Mouse (Mus musculus) large intestine, adult 2 months (tissue): ENCODE results near the gene Cmip. TPM values are rescaled to one million over a fixed set of nuclear protein-coding genes. Genes with fewer than 3 reads are reported as not detected.

Source experiments
- DNase-seq: peaks from one replicate; pipeline ENCODE4 v3.0.0-alpha.2; 2012; ENCODE audit warnings: low read depth, low spot score
- WGBS: fragments of 180-500 bp; shearing (Covaris S2); methylation state at CpG from one replicate; pipeline ENCODE4 v1.1.7; 2018; 5-methylcytosine and 5-hydroxymethylcytosine counted together
- polyA plus RNA-seq: library from polyadenylated mRNA; depleted of rRNA; stranded (reverse); fragments of >200 nt; gene quantifications from 2 replicates; pipeline ENCODE4 v1.2.3, GENCODE M21; 2012

Gene Cmip
- polyA plus RNA-seq, 1 experiment, result 54.0 TPM

DNA sequence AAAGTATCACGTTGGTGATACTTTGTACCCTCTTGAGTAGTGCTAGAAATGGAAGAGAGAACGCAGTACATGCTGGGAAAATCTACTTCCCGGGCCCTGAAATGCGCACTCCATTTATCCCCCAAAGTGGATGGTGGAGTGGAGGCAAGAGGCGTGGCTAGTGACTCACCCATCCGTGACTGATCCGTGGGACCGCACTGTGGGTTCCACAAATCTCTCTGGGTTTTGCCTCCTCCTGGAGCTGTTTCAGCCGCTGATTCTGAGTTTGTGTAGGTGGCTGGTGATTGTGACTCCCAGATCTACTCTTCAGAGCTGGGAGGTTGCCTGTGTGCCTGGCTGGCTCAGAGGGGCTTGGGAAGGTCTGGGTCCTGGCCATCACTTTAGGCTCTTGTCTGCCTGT is 32.2 kb downstream of the Cmip start:
- 65% methylated on average over 9 of the region's 9 CpGs for WGBS
- no peak for DNase-seq

DNA sequence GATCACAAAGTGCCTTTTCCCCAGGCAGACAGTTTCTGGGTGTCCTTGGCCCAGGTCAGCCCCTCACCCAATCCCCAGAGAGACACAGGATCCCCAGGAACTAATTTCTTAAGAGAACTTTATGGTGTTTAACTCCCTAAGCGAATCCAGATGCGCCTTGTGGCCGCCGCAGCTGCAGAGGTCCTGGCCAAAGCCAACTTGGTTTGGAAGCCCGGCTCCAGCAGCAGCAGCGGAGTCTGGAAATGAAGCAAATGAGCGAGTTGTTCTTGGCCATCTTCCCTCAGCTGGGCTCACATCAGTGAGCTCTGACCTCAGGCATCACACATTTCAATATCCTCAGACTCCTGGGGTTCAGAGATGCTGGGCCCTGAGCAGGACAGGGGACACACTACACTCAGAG is 33.6 kb downstream of the Cmip start:
- no peak for DNase-seq
- WGBS, result 70% methylated on average over 7 of the region's 7 CpGs

DNA sequence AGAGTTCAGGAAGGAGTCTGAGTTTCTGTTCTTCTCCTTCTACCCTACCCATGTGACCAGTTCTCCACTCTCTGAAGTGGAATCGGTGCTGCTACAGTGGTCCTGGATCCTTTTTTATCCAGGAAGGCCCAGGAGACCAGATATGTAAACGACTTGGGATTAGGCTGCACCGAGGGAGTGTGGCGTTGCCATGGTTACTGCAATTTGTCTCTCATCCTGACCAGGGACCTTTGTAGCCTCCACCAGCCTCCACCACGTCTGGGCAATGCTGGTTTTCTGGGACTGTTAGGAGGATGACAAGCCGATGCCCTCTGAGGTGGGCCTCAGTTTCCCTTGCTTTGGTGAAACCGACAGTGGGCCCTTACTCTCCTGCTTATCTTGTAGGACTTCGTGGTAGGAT is 35.4 kb downstream of the Cmip start:
- 59% methylated on average over 8 of the region's 8 CpGs for WGBS
- no peak for DNase-seq

DNA sequence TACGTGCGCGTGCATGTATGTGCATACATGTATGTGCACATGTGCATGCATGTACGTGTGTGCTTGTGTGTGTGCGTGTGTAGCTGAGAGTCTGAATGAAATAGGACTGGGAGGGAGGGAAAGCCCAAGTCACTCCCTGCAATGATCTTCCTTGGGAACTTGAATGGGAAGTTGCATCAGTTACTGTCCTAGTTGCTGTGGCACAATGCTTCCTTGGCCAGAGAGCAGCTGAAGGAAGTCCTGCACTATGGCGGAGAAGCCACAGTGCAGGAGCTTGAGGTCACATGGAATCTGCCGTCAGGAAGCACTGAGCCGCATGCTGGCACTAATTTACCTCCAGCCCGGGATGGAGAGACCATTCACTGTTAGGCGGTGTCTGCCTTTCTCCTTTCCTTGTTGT is 37.9 kb downstream of the Cmip start:
- no peak for DNase-seq
- 75% methylated on average over 10 of the region's 10 CpGs for WGBS

- 36% methylated on average over 12 of the region's 12 CpGs for WGBS
- DNase-seq, result no peak
Observed at GRCm38 (mm10) chr8:117297913-117298518, 41.2 kb downstream of the Cmip start.

GRCm38 (mm10) chr8:117299204-117299603 is 42.3 kb downstream of the Cmip start:
- peak; percentile 89 for DNase-seq
- 30% methylated on average over 10 of the region's 10 CpGs for WGBS

DNA sequence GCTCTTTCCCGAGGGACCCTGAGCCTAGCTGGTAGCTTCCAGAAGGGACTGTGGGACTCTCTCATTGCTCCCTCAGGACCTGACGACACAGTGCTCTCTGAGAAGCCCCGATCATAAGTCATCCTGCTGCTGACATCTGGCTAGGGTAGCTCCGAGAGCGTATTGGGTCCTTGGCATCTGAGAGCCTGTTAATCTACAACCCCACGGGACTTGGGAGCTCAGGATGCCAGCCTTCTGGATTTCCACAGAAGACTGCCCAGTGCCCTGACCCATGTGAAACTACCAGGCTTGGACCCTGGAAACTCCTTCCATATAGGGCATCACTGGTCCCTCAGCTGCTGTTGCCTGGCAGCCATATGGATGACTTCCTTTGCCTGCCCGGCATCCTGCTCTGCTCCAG is 43.3 kb downstream of the Cmip start:
- DNase-seq, result no peak
- WGBS, result 68% methylated on average over 7 of the region's 7 CpGs

DNA sequence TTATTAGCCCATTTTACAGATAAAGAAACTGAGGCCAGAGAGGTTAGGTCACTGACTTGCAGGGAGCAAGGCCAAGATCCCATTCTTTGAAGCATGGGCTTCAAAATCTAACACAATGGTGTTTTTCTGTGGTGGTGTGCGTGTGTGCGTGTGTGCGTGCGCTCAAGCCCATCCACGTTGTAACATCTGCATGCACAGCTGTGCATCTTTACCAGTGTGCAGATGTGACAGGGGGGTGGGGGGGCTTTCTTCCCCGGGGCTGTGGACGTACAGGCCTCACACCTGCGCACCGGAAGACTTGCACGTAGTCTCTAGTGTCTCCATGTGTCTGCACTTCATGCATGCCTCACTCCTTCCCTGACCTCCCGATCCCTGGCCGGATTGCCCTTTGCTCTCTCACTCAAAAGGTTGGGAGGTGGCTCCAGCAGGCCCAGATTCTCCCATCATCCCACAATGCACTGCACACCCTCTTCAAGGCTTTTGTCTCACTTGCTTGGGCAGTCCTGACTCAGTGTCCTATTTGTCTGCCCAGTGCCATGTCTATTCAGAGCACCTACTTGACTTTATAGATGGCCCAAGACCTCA is 44.7 kb downstream of the Cmip start:
- 83% methylated on average over 12 of the region's 12 CpGs for WGBS
- DNase-seq, result no peak

GRCm38 (mm10) chr8:117302072-117302471 is 45.2 kb downstream of the Cmip start:
- no peak for DNase-seq
- 87% methylated on average over 11 of the region's 11 CpGs for WGBS

GRCm38 (mm10) chr8:117303666-117304065 is 46.8 kb downstream of the Cmip start:
- WGBS, result 35% methylated on average over 9 of the region's 9 CpGs
- DNase-seq, result no peak

DNA sequence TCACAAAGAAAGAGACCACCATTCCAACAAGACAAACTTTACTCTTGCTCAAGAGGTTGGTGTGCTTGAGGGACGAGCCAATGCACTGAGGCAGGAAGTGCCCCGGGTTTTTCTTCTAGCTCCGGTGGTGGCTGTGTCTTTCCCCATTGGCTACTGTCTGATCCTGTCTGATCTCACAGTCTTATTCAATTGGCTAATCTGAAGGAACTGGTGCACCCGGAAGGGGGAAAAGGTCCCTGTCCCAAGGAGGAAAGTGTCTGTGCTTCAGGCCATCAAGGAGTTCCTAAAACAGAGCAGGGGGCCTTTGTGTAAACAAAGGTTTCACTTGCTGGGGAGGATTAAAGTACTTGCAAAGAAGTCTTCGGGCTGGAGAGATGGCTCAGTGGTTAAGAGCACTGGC is 48.5 kb downstream of the Cmip start:
- WGBS, result 47% methylated on average over 5 of the region's 5 CpGs
- no peak for DNase-seq

DNA sequence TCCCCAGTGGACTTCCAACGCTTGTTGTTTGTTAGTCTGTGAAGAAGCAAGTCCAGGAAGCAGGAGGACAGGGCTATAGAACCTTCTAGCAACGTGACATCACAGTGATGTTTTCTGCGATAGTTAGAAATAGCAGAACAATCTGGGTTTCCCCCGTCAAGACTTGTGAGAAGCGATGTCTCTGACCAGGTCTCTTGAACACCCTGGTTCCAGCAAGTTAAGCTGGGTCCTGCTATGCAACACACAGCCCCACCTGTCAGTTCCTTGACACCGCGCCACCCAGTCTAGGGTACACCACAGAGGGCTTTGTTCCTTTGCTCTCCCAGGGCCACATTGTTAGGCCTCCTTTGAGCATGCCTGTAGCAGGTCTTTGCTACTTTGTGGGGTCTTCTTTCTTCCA is 49.9 kb downstream of the Cmip start:
- no peak for DNase-seq
- 81% methylated on average over 7 of the region's 7 CpGs for WGBS

DNA sequence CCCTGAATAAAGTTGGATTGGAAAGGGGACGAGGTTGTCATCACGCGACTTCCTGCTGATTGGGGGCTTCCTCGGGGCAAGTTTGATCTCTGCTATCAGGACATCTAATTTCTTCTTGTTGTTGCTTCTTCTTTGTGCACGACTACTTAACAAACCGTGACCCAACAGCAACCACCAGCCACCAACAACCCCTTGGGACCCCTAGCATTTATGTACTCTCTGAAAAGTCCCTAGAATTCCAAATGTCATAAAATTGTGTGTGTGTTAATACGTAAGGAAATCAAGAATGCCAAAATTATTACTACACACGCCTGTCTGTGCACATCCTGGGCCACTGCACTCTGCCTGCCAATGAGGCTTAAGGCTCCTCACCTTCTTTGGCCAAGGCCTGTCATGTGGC is 50.4 kb downstream of the Cmip start:
- 83% methylated on average over 8 of the region's 8 CpGs for WGBS
- no peak for DNase-seq

- no peak for DNase-seq
- 32% methylated on average over 13 of the region's 13 CpGs for WGBS
Observed at GRCm38 (mm10) chr8:117308303-117309095, 51.6 kb downstream of the Cmip start.

GRCm38 (mm10) chr8:117309653-117310274 is 52.9 kb downstream of the Cmip start:
- 76% methylated on average over 12 of the region's 12 CpGs for WGBS
- DNase-seq, result no peak

DNA sequence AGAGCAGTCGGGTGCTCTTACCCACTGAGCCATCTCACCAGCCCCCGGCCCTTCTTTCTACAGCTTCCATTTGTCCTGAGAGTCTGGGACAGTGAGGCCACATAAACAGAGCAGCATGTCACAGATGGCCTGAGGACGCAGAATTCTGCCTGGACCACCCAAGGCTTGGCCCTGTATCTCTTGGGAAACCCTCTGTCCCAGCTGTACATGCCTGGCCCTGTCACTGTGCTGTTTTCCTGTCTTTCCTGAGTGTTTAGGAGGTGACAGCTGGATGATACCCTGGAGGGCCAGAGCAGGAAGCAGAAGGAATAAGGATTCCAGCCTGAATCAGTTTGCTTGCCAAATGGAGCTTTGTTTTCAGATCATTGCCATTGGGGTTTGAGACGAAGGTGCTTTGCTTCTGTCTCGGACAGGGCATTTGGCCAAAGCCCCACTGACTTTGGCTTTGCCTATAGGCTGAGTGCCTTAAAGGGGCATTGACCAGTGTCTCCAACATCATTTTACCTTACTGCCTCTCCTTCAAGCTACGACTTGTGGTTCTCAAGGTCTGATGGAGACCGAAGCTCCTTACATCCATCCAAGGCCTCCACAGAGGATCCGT is 54.2 kb downstream of the Cmip start:
- 73% methylated on average over 8 of the region's 8 CpGs for WGBS
- DNase-seq, result no peak

DNA sequence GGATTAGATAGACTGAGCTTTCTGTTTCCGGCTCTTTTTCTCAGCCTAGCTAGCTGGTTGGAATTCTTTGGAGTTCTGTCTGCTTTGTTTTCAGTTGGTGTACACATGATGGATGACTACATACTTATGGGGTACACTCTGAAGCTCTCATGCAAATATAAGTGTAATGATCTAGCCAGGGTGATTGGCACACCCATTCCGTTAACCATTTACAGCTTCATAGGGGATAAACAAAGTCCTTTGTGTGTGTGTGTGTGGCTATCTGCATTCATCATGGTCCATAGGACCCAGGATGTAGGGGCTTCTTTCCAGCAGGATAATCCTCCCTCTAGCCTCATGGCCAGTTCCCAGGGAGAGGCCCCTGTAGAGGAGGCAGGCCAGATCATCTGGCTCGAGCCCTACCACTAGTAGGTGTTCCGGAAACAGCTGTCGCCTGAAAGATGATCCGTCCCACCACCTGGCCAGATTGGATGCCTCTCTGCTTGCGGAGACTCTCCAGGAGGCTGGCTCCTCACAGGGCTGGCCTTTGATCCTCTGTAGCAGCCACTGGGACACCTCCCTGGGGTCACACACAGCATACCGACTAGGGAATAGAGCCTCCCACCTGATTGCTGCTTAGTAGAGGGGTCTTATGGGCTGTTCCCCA is 57.6 kb downstream of the Cmip start:
- WGBS, result 23% methylated on average over 8 of the region's 8 CpGs
- no peak for DNase-seq

- WGBS, result 86% methylated on average over 16 of the region's 16 CpGs
- no peak for DNase-seq
Observed at GRCm38 (mm10) chr8:117315727-117316126, 58.9 kb downstream of the Cmip start.

GRCm38 (mm10) chr8:117317478-117317877 is 60.6 kb downstream of the Cmip start:
- DNase-seq, result no peak
- WGBS, result 88% methylated on average over 8 of the region's 8 CpGs
